Mouse (Mus musculus) adrenal gland, adult 8-10 months (tissue): ENCODE measurements at regions not wholly inside any gene's neighbourhood (a gene's known extent, or its start where the extent isn't known, plus 50 kb on each side); places are given as distances from the start of the nearest gene placed in this dataset.
A peak's percentile ranks its signal among the peaks of the same experiment; 100 is the strongest.

Experiments used
- DNase-seq: peaks from one replicate; pipeline ENCODE4 v3.0.0; 2022

GRCm38 (mm10) chr7:59711741-59712140, 293.1 kb downstream of the Snurf start:
- peak; percentile 3 for DNase-seq
